Mouse (Mus musculus): ENCODE results near the gene Tpk1.

DNA sequence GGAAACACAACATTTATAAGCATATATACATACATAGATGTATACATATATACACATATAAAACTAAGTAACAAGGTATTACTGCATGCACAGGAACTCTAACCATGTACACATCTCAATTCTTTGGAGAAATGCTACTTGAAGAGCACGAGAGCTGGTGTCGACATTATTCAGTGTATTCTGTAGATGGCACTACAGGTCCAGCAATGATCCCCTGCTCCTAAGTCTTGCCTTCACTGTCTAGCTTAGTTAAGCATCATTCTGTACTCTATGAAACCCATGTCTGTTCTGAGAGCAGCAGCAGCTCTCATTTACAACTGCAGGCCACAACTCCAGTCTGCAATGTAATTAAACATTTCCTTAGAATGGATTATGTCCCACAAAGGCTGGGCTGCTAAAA lies 270.5 kb downstream of the Tpk1 start:
- TF ChIP-seq GATA1 (IDR thresholded peaks at IDR 0.05; ENCODE audit: low read length): no peak
- no peak for TF ChIP-seq TAL1 (IDR thresholded peaks at IDR 0.05; ENCODE audit: low read length)

Measured in erythroblast, embryonic 14.5 days (primary cell).